Mouse (Mus musculus): ENCODE results near the gene Olfr853. TPM values are rescaled to one million over a fixed set of nuclear protein-coding genes. Genes with fewer than 3 reads are reported as not detected.

Olfr853 gene
- not detected in 2 replicates for polyA plus RNA-seq (2015; fragmentation: Nextera tagmentation; extraction: Ambion mirVana)

DNA sequence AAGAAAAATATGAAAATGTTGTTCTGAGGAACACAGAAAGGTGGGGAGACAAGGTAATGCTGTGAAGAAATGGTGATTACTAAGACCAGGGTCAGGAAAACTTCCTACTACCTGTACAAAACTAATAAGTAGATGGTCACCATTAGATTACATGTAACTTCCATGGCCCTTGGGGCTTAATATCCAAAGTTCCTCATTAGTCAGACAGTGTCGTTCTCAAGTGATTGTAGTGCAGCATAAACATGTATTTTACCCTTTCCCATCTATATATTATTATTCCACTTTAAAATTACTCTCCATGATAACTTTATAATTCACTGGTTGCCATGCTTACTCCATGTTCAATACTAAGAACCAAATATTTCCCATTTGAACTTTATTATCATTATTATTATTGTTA is at the start of gene Olfr853:
Gene Olfr853 (minus strand): TSS at position 101 of the 400 bp plus-strand sequence.
- no peak for ATAC-seq (ENCODE audit: insufficient read depth, low FRiP score, low read depth)
- no peaks in the 10 kb centered on the region for H3K36me3 ChIP-seq
- H3K9ac ChIP-seq, result no peak within 1 kb of the TSS
- H3K4me3 ChIP-seq (replicated peaks), result no peak within 1 kb of the TSS
- no peaks in the 10 kb centered on the region for H3K9me3 ChIP-seq
- WGBS, result 86% methylated on average over 1 of the region's 1 CpGs
- no peak within 1 kb of the TSS for H3K27ac ChIP-seq
- H3K4me2 ChIP-seq, result no peak within 1 kb of the TSS
- no peaks in the 10 kb centered on the region for H3K4me1 ChIP-seq
- H3K27me3 ChIP-seq (replicated peaks), result no peaks in the 10 kb centered on the region

- H3K9me3 ChIP-seq, result no peaks in the 10 kb centered on the region
- no peaks in the 10 kb centered on the region for H3K4me1 ChIP-seq
- H3K4me2 ChIP-seq, result no peak within 1 kb of the TSS
- H3K27ac ChIP-seq, result no peak within 1 kb of the TSS
- H3K9ac ChIP-seq, result no peak within 1 kb of the TSS
- no peak for ATAC-seq (ENCODE audit: insufficient read depth, low FRiP score, low read depth)
- no peaks in the 10 kb centered on the region for H3K27me3 ChIP-seq (replicated peaks)
- H3K36me3 ChIP-seq, result no peaks in the 10 kb centered on the region
- no peak within 1 kb of the TSS for H3K4me3 ChIP-seq (replicated peaks)
Measured at GRCm38 (mm10) chr9:19582317-19582716, 41.4 kb upstream of the Olfr853 start, which contains the start of gene Olfr855. Olfr855 (plus strand) TSS chr9:19582617.

- Histone ChIP-seq H3K9me3 (no peaks in the 10 kb centered on the region), H3K4me2 (no peak within 1 kb of the TSS), H3K27ac (no peak within 1 kb of the TSS), H3K36me3 (no peaks in the 10 kb centered on the region), H3K4me1 (no peaks in the 10 kb centered on the region), H3K4me3 (replicated peaks) (no peak within 1 kb of the TSS), H3K27me3 (replicated peaks) (no peaks in the 10 kb centered on the region), H3K9ac (no peak within 1 kb of the TSS)
- WGBS, result 63% methylated on average over 1 of the region's 1 CpGs
- ATAC-seq (ENCODE audit: insufficient read depth, low FRiP score, low read depth), result no peak
Measured at GRCm38 (mm10) chr9:19567282-19567681, 26.4 kb upstream of the Olfr853 start, which contains the start of gene Olfr854. Olfr854 (minus strand) TSS chr9:19567382.

GRCm38 (mm10) chr9:19492995-19493394 is 47.9 kb downstream of the Olfr853 start, which contains the start of gene Olfr851:
Olfr851 (plus strand) TSS chr9:19493295.
- no peaks in the 10 kb centered on the region for H3K4me1 ChIP-seq
- H3K9ac ChIP-seq, result no peak within 1 kb of the TSS
- no peaks in the 10 kb centered on the region for H3K36me3 ChIP-seq
- no peak within 1 kb of the TSS for H3K4me3 ChIP-seq (replicated peaks)
- no peak within 1 kb of the TSS for H3K27ac ChIP-seq
- H3K4me2 ChIP-seq, result no peak within 1 kb of the TSS
- H3K27me3 ChIP-seq (replicated peaks), result no peaks in the 10 kb centered on the region
- ATAC-seq (ENCODE audit: insufficient read depth, low FRiP score, low read depth), result no peak
- no peaks in the 10 kb centered on the region for H3K9me3 ChIP-seq

Other genes with a start within 250 kb of the Olfr853 start
- not detected in 2 replicates for gene Olfr844, start 224.7 kb downstream of the Olfr853 start, polyA plus RNA-seq (2015; fragmentation: Nextera tagmentation; extraction: Ambion mirVana)
- not detected in 2 replicates for gene Olfr845, start 204.6 kb downstream of the Olfr853 start, polyA plus RNA-seq (2015; fragmentation: Nextera tagmentation; extraction: Ambion mirVana)
- gene Olfr846, start 177.1 kb downstream of the Olfr853 start, polyA plus RNA-seq (2015; fragmentation: Nextera tagmentation; extraction: Ambion mirVana), result not detected in 2 replicates
- not detected in 2 replicates for gene Olfr847, start 162.4 kb downstream of the Olfr853 start, polyA plus RNA-seq (2015; fragmentation: Nextera tagmentation; extraction: Ambion mirVana)
- gene Olfr849, start 100.8 kb downstream of the Olfr853 start, polyA plus RNA-seq (2015; fragmentation: Nextera tagmentation; extraction: Ambion mirVana), result not detected in 2 replicates
- not detected in 2 replicates for gene Olfr850, start 62.8 kb downstream of the Olfr853 start, polyA plus RNA-seq (2015; fragmentation: Nextera tagmentation; extraction: Ambion mirVana)
- not detected in 2 replicates for gene Olfr851, start 47.8 kb downstream of the Olfr853 start, polyA plus RNA-seq (2015; fragmentation: Nextera tagmentation; extraction: Ambion mirVana)
- gene Olfr854, start 26.3 kb upstream of the Olfr853 start, polyA plus RNA-seq (2015; fragmentation: Nextera tagmentation; extraction: Ambion mirVana), result not detected in 2 replicates
- not detected in 2 replicates for gene Olfr855, start 41.5 kb upstream of the Olfr853 start, polyA plus RNA-seq (2015; fragmentation: Nextera tagmentation; extraction: Ambion mirVana)
- gene Zfp317, start 81.0 kb upstream of the Olfr853 start, polyA plus RNA-seq (2015; fragmentation: Nextera tagmentation; extraction: Ambion mirVana), result 23.1 and 24.6 TPM in 2 replicates
- gene Olfr857, start 168.4 kb upstream of the Olfr853 start, polyA plus RNA-seq (2015; fragmentation: Nextera tagmentation; extraction: Ambion mirVana), result not detected in 2 replicates
- not detected in 2 replicates for gene Olfr58, start 239.2 kb upstream of the Olfr853 start, polyA plus RNA-seq (2015; fragmentation: Nextera tagmentation; extraction: Ambion mirVana)

Measured in stomach, embryonic 15.5 days (tissue).